Mouse (Mus musculus) MEL (cell line): ENCODE measurements at regions not wholly inside any gene's neighbourhood (a gene's known extent, or its start where the extent isn't known, plus 50 kb on each side); places are given as distances from the start of the nearest gene placed in this dataset.

ENCODE experiments used
- CHD2 ChIP-seq: IDR thresholded peaks from 2 replicates; pipeline ENCODE4 v1.6.1; 2011; ENCODE audit warnings: low read length, improper control_type of control experiment
- CTCF ChIP-seq, 3 experiments: IDR thresholded peaks in 2 of 3; conservative IDR thresholded peaks in 1 of 3; 2 replicates each; pipeline ENCODE4 v1.5.1; 2011 to 2012; ENCODE audit warnings: low read length in 3 of 3, low read depth in 2 of 3, mild to moderate bottlenecking in 2 of 3, improper control_type of control experiment in 1 of 3, inconsistent platforms in 1 of 3, mixed read lengths in 1 of 3, moderate library complexity in 1 of 3; ENCODE audit not compliant: control insufficient read depth in 1 of 3, insufficient read depth in 1 of 3, poor library complexity in 1 of 3, severe bottlenecking in 1 of 3
- GATA1 ChIP-seq: IDR thresholded peaks from 2 replicates; pipeline ENCODE4 v1.6.1; 2011; ENCODE audit warnings: low read depth, low read length, improper control_type of control experiment
- POLR2A ChIP-seq, 2 experiments: IDR thresholded peaks; 2 replicates each; pipeline ENCODE4 v1.6.1; 2011 to 2012; ENCODE audit warnings: low read length in 2 of 2, mild to moderate bottlenecking in 2 of 2, control low read depth in 1 of 2, improper control_type of control experiment in 1 of 2, low read depth in 1 of 2, moderate library complexity in 1 of 2; ENCODE audit not compliant: control insufficient read depth in 1 of 2, insufficient read depth in 1 of 2, poor library complexity in 1 of 2
- RAD21 ChIP-seq: IDR thresholded peaks from 2 replicates; pipeline ENCODE4 v1.6.1; 2011; ENCODE audit warnings: mild to moderate bottlenecking, low read depth, low read length, improper control_type of control experiment
- UBTF ChIP-seq: IDR thresholded peaks from 2 replicates; pipeline ENCODE4 v1.6.1; 2012; ENCODE audit warnings: low read depth, mild to moderate bottlenecking, inconsistent platforms, low read length, improper control_type of control experiment, moderate library complexity, borderline replicate concordance; ENCODE audit not compliant: insufficient read depth

- no peak for TF ChIP-seq RAD21
- TF ChIP-seq CTCF (IDR thresholded peaks at IDR 0.05 in 2 of 3, conservative IDR thresholded peaks at IDR 0.05 in 1 of 3; ENCODE audit: control insufficient read depth in 1 of 3, insufficient read depth in 1 of 3, low read depth in 2 of 3, low read length in 3 of 3, poor library complexity in 1 of 3, severe bottlenecking in 1 of 3), result no peak
- no peak for TF ChIP-seq GATA1
- TF ChIP-seq UBTF, result no peak
- no peak for TF ChIP-seq CHD2
- TF ChIP-seq POLR2A (IDR thresholded peaks at IDR 0.05; ENCODE audit: control insufficient read depth in 1 of 2, insufficient read depth in 1 of 2, low read depth in 1 of 2, low read length in 2 of 2, poor library complexity in 1 of 2), result no peak
Measured at GRCm38 (mm10) chr5:54194846-54195245, 196.5 kb downstream of the Stim2 start.
